In genomic region chr9:67869691-67870450, GRCm38 (mm10) we compare ENCODE assay signal across 11 mouse cellular contexts. TPM values are rescaled to one million over a fixed set of nuclear protein-coding genes. Genes with fewer than 3 reads are reported as not detected.
DNase-seq lines count a peak whose midpoint lies in the region; ATAC-seq lines count a peak whose summit lies in the region.
"Had no signal": no experiment of that assay in that cellular context is flagged by ENCODE, and none has a peak within 500 bp of the region (broad histone marks: within the 10 kb centered on the region; RNA-seq: fewer than 3 reads in every experiment).

No protein-coding gene starts in this region.

- H3K27ac ChIP-seq in heart, embryonic 13.5 days (replicated peaks) = no peak overlapping the region
- H3K27ac ChIP-seq in liver, embryonic 15.5 days (replicated peaks) = peak overlapping the region; percentile 75
- H3K27ac ChIP-seq: embryonic facial prominence, embryonic 13.5 days; hindbrain, embryonic 15.5 days had no signal

- no peak overlapping the region for H3K4me3 ChIP-seq in heart, embryonic 13.5 days
- no peak overlapping the region for H3K4me3 ChIP-seq in liver, embryonic 15.5 days (replicated peaks)
- H3K4me3 ChIP-seq: embryonic facial prominence, embryonic 13.5 days; hindbrain, embryonic 15.5 days had no signal

- WGBS in heart, embryonic 13.5 days = 74% methylated on average over 16 of the region's 16 CpGs
- WGBS in liver, embryonic 15.5 days (ENCODE audit: insufficient replicate concordance) = 52% methylated on average over 16 of the region's 16 CpGs

- H3K9ac ChIP-seq in heart, embryonic 13.5 days = 0 out of 2 replicates have a peak overlapping the region, but pooled peaks have one; percentile 30
- H3K9ac ChIP-seq in liver, embryonic 15.5 days = 0 out of 2 replicates have a peak overlapping the region, but pooled peaks have one; percentile 21
- H3K9ac ChIP-seq: embryonic facial prominence, embryonic 13.5 days; hindbrain, embryonic 15.5 days had no signal

- no peaks in the 10 kb centered on the region for H3K27me3 ChIP-seq in heart, embryonic 13.5 days (replicated peaks)
- H3K27me3 ChIP-seq in liver, embryonic 15.5 days = no peaks in the 10 kb centered on the region
- H3K27me3 ChIP-seq: embryonic facial prominence, embryonic 13.5 days; hindbrain, embryonic 15.5 days had no signal

- no peak overlapping the region for H3K4me2 ChIP-seq in heart, embryonic 13.5 days
- peak overlapping the region; percentile 46 for H3K4me2 ChIP-seq in liver, embryonic 15.5 days
- H3K4me2 ChIP-seq: embryonic facial prominence, embryonic 13.5 days; hindbrain, embryonic 15.5 days had no signal

- ATAC-seq in heart, embryonic 13.5 days (ENCODE audit: extremely low read depth, insufficient number of reproducible peaks, low FRiP score, low TSS enrichment) = no peak
- ATAC-seq in granulocyte monocyte progenitor cell, adult 5-6 weeks (replicated peaks; ENCODE audit: poor library complexity, severe bottlenecking) = peak; percentile 76
- peak; percentile 87 for ATAC-seq in liver, embryonic 15.5 days (ENCODE audit: insufficient read depth)

- H3K9me3 ChIP-seq in heart, embryonic 13.5 days = no peaks in the 10 kb centered on the region
- H3K9me3 ChIP-seq in liver, embryonic 15.5 days (replicated peaks) = no peaks in the 10 kb centered on the region
- H3K9me3 ChIP-seq: embryonic facial prominence, embryonic 13.5 days; hindbrain, embryonic 15.5 days had no signal

- 0 out of 2 replicates have a peak, but pooled peaks cover 9% of the 10 kb centered on the region for H3K36me3 ChIP-seq in heart, embryonic 13.5 days
- peaks cover 30% of the 10 kb centered on the region for H3K36me3 ChIP-seq in liver, embryonic 15.5 days (replicated peaks)
- H3K36me3 ChIP-seq: hindbrain, embryonic 15.5 days had no signal

- no peak for DNase-seq in heart, adult 11 months
- DNase-seq in NIH3T3 (ENCODE audit: low read depth) = peak; percentile 47
- DNase-seq in lung, postnatal 36 days = no peak
- no peak for DNase-seq in embryo, embryonic 11 days
- no peak for DNase-seq in yolk sac, embryonic 10.5 days (ENCODE audit: low spot score)

- peaks cover 14% of the 10 kb centered on the region for H3K4me1 ChIP-seq in heart, embryonic 13.5 days
- H3K4me1 ChIP-seq in liver, embryonic 15.5 days (replicated peaks) = peaks cover 61% of the 10 kb centered on the region
- H3K4me1 ChIP-seq: embryonic facial prominence, embryonic 13.5 days; hindbrain, embryonic 15.5 days had no signal

RNA-seq across cellular contexts. Expression of gene Vps13c, which starts 29.7 kb away (rescaled TPM):
- 4.0 and 4.7 TPM in 2 replicates for polyA plus RNA-seq in heart, embryonic 13.5 days (2015; fragmentation: Nextera tagmentation; extraction: Ambion mirVana)
- 61.5 and 75.6 TPM in 2 replicates for total RNA-seq in granulocyte monocyte progenitor cell, adult 5-6 weeks (2014; fragmentation: Nextera tagmentation)
- 56.3 and 67.9 TPM in 2 replicates for total RNA-seq in granulocyte monocyte progenitor cell, adult 5-6 weeks (2017)
- 4.3 and 4.4 TPM in 2 replicates for polyA plus RNA-seq in liver, embryonic 15.5 days (2015; fragmentation: Nextera tagmentation; extraction: Ambion mirVana)

RNA-seq across cellular contexts. Expression of gene C2cd4a, which starts 37.7 kb away (rescaled TPM):
- polyA plus RNA-seq in heart, embryonic 13.5 days (2015; fragmentation: Nextera tagmentation; extraction: Ambion mirVana) = 0.27 and 0.34 TPM in 2 replicates
- total RNA-seq in granulocyte monocyte progenitor cell, adult 5-6 weeks (2014; fragmentation: Nextera tagmentation) = not detected in 2 replicates
- total RNA-seq in granulocyte monocyte progenitor cell, adult 5-6 weeks (2017) = not detected in 2 replicates
- 0.74 and 1.2 TPM in 2 replicates for polyA plus RNA-seq in liver, embryonic 15.5 days (2015; fragmentation: Nextera tagmentation; extraction: Ambion mirVana)
- total RNA-seq: neutrophil, adult 5-6 weeks had no signal
